Mouse (Mus musculus) kidney, adult 9 months (tissue): Measurements from ENCODE around the gene Pfdn2.
"Not testable (repeated sequence)": the region's sequence is repeated elsewhere in the genome, so short reads cannot be mapped to it uniquely, and the experiment has no call there.

Experiments used
- DNase-seq: peaks from one replicate; pipeline ENCODE4 v3.0.0; 2022

Gene Pfdn2

DNA sequence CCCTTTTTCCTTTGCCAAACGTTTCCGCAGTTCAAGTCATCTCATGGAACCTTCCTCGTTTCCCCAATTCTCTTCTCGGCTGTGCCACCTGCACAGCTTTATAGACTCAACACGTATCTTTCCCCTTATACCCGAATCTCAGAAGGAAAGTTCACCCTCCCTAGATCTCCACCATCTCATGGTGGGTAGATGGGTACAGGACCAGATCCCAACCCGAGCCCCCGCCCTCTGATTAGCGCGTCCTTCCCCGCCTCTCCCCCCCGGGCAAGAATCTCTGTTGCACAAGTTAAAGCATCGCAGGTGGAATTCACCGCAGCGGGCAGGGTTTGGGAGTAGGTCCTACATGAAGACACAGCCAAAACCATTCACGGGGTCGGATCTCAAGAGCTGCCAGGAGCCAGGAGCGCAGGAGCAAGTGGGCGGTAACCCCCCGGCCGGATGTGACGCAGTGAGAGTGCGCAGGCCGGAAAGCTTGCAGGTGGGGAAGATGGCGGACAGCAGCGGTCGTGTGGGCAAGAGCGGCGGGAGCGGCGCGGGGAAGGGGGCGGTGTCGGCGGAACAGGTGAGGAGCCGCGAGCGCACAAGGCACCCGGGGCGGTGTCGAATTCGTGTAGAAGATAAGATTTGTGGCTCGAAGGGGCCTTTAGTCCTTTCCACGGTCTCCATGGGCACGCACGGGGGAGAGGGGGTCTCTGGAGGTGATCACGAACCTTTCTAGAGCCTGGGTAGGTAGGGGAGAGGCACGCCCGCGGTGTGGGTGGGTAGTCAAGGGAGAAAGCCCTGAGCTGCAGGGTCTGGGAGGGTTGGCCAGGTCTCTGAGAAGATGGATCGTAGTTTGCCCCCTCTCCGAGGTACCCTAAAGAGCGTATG lies at the start of gene Pfdn2, which contains the start of gene Nit1:
Gene Pfdn2 (plus strand): TSS at position 446 of the 870 bp plus-strand sequence.
Gene Nit1 (minus strand): TSS at position 422 of the 870 bp plus-strand sequence.
- peak; percentile 93 for DNase-seq

DNA sequence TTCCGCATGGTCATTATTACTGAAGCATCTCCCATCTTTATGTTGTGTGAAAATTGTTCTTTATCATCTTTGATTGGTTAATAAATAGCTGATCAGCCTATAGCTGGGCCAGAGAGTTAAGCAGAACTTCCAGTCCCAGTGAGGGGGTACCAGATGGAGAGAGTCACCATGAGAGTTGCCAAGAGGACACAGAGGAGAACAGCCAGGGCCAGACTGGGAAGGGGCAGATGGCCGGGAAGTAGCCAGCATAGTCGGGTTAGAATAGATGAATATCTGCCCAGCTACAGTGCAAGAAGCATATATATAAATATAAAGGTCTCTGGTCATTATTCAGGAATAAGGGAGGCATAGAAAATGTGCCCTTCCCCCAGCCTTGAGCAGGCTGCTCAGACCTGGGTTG lies 47.2 kb upstream of the Pfdn2 start:
- DNase-seq: no peak

DNA sequence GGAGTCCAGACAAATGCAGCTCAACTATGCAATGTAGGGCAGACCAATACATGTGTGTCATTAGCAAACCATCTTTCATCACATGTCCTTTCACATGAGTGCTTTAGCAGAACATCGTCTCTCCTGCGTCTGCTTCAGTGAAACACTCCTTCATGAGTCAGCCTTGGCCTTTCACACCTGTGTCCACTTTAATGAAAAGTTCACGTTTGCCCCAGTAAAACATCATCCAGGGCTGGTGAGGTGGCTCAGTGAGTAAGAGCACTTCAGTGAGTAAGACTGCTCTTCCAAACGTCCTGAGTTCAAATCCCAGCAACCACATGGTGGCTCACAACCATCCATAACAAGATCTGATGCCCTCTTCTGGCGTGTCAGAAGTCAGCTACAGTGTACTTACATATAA lies 39.3 kb upstream of the Pfdn2 start:
- not testable (repeated sequence) for DNase-seq

DNA sequence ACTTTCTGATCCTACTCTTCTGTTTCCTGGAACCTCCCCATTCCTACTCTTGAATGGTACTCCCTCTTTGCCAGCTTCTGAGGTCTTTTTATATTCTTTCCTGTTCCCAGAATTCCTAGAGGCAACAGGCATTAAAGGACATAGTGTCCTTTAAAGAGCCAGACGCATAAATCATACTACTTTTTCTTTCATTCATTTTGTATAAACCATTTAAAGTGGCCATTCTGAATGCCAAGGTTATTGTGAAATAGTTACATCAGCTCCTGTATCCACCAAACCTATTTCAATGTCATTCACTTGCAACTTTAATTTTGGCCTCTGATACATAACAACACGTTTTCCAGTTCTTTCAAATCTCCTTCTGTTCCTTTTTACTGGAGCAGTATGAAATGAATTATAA lies 36.1 kb upstream of the Pfdn2 start:
- no peak for DNase-seq

DNA sequence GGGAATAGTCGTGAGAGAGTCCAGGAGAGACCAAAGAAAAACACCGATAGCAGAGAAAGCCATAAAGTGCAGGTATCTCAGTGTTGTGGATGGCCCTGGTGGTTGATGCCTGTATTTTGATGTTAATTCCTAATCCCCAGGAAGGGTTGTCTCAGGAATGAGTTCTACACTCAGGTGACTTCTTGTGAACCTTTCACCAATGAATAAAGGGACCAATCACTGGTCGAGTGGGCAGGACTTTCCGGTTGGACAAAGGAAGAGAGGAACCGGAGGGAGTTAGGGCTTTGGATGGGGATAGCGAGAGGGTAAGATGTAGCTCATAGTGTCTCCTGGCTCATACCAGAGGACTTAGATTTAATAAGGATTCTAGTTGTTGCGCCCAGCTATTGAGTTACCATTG lies 25.7 kb upstream of the Pfdn2 start:
- DNase-seq: peak; percentile 70

DNA sequence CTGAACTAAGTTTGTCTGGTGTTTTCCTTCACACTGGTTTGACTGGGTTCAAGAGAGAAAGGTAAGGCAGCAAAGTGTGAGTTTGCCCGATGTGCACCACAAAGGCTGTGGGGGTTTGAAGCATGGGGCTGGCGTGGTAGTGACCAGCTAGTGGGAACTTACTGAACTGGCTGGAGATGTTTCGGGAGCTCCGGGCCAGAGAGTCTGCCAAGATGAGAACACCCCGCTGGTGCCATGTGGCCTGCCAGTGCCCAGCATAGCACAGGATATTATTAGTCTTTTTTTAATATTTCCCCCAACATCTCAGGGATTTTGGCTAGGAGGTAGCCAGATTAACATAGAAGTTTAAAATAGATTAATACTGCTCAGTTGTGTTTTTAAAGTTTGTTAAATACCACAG lies 25.3 kb upstream of the Pfdn2 start:
- DNase-seq: no peak

DNA sequence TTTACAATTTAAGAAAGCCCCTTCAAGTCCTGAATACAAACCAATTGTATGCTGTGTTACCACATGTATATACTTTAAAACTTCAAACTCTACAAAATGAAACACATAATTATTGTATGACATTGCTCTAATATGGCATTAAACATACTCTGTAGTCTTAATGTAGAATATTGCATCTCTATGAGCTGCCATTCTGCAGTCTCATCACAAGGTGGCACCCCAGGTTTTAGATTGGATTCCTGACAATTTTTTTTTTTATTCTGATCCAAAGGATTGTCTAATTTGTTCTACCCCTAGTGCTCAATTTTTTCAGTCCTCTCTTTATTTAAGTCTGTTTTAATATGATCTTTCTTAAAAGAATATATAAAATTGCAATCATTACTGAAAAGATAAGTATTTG lies 24.1 kb upstream of the Pfdn2 start:
- DNase-seq: peak; percentile 35

DNA sequence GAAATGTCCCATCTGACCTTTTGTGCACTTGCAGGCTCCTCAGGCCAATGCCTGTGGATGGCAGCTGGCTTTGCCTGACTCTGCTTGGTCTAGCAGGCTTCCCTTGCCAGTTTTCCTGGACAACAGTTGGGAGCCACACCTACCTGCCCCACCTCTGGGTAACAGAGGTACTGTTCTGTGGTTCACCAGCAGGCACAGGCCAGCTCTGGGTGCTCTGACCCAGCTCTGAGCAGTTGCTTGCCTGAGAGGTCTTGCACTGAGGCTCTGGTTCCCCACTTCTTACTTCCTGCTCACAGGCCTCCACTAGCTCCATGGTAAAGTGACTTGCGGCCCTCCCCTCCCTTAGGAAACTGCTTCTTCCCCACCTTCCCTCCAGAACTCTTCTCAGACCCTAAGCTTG lies 23.5 kb upstream of the Pfdn2 start:
- DNase-seq: peak; percentile 56

DNA sequence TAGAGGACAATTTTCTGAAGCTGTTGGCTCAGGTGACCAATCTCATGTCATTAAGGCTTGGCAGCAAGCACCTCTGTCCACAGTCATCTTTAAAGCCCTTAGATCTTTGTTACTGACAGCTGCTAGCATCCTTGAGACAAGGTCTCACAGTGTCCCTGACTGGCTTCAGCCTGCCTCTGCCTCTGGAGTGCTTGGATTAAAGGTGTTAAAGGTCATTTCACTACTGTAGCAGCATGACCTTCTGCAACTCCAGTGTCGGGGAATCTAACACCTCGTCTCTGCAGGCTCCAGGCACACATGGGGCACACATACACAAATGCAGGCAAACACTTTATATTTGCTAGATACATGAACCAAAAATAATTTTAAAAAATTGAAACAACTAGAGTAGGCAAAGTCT lies 19.9 kb upstream of the Pfdn2 start:
- DNase-seq: no peak

DNA sequence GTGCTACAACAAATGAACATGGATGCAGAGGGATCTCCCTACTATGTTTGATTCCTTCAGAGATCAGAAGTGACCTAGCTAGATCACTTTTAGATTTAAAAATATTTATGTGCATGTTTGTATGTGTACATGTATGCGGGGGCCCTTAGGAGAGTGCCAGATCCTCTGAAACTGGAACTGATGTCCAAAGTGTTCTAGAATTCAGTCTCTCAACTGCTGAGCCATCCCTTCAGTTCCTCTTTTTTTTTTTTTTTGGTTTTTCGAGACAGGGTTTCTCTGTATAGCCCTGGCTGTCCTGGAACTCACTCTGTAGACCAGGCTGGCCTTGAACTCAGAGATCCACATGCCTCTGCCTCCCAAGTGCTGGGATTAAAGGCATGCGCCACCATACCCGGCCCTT lies 18.9 kb upstream of the Pfdn2 start:
- DNase-seq: not testable (repeated sequence)

DNA sequence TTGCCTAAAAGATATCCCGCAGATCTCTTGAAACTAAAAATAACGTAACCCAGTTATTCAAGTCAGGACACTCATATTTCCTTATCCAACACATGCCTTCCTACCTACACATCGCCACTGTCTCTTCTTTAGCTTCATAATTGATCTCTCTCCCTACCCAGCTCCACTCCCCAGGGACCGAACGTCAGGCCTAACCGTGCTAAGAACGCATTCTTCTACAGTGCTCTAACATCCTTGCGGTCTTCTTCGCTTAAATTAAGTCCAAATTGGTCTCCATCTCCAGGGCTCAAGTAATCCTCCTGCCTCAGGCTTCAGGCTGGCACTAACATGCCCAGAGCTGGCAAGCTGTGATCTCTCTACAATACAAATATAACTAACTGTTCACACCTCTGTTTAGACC lies 17.2 kb upstream of the Pfdn2 start:
- no peak for DNase-seq

DNA sequence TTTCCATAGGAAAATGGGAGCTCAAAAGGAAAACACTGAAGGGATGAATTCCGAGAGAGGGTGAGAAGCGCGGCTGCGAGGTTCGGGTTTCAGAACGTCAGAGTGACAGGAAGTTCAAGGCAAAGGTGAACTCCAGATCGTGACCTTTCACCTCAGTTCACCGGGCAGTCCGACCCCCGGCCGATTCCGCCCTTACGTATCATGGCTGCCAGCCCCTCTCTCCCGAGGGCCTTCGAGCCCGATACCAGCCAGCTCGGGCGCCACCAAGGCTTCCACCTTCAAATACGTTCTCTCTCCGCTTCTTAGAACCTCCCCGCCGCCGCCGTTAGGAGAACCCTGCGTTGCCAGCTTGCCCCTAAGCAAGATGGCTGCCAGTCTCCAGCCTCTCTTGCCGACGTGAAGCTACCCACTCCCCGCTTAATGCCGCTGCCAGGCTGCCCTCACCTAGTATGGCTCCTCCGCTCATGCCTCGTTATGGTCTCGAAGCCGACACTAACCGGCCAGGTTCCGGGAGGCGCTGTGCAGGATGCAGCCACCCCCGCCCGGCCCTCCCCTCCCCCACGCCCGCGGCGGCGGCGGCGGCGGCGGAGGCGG lies 16.5 kb upstream of the Pfdn2 start, which contains the start of gene Dedd:
Gene Dedd (plus strand): TSS at position 307 of the 594 bp plus-strand sequence.
- peak; percentile 96 for DNase-seq

DNA sequence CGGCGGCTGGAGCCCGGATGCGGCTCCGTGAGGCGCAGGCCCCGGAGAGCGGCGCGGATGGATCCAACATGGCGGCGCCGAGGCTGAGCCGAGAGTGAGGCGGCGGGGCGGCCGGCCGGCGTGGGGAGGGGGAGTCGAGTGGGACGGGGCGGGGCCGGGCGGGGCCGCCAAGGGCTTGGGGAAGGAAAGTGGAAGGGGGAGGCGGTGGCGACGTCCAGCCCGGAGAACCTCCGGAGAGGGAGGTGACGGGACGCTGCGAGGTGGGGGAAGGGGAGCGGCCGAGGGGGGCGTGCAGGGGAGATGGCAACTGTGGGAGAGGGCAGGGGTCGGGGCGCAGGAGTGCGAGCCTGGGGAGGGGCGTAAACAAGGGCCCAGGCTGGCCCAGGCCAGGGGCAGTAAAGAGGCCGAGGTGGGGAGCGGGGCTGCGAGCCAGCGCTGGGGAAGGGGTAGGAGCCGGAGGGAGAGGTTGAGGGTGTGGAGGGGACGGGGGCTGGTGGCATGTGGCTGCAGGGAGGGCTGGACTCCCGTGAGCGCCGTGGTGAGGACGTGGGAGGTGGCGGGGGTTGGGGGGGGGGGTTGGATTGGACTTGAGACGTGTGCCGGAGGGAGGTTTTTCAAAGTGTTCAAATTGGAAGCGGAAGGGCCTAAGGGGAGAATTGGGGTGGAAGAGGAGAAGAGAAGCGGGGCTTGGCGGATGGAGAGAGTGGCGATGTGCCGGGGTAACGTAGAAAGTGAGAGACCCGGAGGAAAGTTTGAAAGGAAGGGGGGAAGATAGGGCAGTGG lies 15.8 kb upstream of the Pfdn2 start:
- DNase-seq: peak; percentile 36

DNA sequence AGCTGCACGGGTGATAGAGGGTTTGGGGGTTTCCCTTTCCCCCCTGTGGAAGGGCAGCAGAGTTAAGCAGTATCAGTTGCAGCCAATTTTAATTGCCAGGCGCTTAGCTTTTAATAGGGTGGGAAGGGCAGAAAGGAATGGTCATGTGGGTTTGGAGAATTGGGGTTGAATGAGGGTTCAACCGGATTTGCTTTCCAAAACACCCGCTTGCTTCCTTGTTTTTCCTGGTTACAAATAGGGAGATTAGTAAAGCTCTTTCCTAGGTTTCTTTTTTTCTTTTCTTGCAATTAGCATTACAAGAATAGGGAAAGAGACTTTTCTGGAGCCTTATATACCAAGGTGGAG lies 15.3 kb upstream of the Pfdn2 start:
- peak; percentile 41 for DNase-seq

DNA sequence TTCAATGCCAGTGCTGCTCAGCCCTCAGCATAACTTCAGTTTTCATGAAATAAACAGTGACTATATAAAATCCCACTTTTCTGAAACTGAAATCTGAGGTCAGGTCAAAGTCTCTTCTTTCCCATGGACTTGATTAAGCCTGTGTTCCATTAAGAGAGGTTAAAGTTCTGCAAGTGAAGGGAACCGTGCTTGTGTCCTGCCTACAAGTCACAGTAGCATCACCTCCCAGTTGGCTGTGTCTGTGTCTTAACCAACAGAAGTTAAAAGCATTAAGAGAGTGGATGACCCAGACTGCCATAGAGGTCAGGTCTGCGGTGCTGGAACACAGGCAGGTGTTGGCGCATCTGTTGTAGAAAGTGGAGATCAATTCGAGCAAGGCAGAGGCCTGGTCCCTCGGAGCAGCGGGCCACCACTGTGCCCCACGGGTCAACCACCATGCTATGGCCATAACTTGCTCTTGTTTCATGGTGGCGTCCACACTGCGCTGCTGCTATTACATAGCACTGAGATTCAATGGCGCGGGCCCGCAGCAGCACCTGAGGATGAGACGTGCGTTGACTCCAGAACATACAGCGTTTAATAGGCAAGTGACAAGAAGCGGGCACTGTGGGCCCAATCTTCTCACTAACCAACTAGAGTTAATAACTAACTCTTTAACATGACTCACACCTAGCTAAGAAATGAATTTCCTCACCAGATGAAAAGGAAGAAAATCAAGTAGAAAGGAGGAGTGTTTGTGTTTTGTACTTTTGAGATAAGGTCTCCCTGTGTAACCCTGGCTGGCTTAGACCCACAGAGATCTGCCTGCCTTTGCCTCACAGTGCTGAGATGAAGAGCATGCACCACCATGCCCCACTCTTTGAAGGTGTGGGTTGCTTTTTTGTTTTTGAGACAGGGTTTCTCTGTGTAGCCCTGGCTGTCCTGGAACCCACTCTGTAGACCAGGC lies 2.9 kb upstream of the Pfdn2 start:
- peak; percentile 82 for DNase-seq

DNA sequence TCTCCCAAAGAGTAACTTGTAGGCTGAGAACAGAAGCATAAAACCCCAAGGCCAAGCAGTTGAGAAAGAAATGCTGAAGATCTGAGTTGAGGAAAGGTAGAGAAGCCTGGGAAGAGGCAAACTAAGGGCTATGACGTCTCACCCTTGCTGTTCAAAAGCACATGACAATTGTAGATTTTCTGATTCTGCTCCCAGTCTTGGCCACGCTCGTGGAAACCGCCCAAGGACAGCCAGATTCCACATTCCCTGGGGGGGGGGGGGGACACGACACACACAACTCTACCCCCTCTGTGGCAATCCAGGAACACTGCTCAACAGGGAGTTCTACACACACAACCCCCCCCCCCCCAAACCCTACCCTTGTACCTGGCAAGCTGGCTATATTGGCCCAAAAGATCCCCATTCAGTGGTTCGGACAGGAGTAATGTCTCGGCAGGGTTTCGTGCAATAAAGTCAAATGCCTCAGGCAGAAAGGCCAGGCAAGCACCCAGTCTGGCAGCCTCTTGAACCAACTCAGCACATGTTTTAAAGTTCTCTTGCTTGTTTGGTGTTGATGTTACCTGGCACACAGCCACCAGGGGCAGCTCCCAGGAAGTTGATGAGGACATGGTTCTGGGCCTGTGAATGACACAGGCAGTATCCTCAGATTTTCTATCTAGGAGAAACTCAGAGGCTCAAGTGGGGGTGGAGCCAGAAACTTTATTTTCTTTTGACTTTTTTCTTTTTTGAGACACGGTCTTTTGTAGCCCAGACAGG lies 1.4 kb upstream of the Pfdn2 start:
- peak; percentile 86 for DNase-seq

DNA sequence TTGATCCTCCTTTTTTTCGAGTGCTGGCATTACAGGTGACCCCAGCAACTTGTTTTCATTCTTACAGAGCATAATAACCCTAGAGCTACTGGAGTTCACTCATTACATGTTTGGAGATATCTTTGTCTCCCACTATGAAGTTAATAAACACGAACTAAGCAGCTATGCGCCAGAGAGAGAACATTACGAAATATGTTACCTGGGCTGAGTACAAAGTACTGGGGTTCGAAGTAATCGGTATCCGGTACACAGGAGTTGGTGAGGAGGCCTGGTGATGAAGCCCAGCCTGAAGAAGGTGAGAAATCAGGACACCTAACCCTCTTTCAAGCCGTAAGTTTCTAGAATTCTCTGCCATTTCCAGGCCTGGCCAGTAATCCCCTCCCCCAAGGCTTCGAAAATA lies 755 bp upstream of the Pfdn2 start:
- peak; percentile 70 for DNase-seq

DNA sequence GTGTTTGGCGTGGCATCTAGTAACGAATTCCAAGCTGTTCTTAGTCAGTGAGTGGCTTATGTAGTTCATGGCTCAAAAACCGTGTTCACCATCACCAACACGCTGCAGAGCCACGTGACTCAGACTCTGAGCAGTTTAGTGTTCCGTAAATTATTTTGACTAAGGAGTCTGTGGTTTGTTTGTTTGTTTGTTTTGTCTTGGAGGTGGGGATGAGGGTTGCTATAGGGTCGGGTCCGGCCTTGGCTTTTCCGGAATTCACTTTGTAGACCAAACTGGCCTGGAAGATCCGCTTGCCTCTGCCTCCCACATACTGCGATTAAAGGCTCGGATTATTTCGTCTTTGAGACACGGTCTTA lies 603 bp downstream of the Pfdn2 start:
- DNase-seq: peak; percentile 19

DNA sequence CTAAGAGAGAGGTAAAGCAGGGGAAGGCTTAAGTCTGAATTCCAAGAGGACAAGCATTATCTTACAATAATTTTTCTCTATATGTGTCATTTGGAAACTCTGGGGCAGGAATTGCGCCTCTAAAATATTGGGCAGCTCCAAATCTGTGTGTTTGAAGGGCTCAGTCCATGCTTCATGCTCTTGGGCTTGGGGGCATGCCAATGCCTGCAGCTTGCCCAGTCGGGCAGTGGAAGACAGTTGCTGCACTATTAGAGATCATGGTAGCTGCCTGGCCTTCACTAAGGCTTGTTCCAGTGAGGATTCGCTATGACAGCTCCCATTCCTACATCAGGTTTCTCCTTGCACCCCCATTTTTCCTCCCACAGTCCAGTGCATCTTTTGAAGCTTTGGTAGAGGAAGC lies 3.2 kb downstream of the Pfdn2 start:
- no peak for DNase-seq

DNA sequence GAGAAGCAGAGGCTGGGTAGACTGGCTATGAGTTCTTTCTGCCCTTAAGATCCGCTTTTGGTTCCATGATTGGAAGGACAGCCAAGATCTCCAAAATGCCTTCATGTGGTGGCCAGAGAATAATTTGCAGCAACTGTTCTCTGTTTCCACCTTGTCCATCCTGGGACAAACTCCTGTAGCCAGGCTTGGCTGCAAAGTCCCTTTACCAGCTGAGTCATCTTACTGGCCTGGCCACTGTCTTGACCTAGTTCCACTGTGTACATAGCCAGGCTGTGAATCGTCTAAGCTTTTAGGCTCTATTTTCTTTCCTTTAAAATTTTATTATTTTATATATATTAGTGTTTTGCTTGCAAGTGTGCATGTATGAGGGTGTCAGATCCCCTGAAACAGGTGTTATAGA lies 3.7 kb downstream of the Pfdn2 start:
- no peak for DNase-seq

DNA sequence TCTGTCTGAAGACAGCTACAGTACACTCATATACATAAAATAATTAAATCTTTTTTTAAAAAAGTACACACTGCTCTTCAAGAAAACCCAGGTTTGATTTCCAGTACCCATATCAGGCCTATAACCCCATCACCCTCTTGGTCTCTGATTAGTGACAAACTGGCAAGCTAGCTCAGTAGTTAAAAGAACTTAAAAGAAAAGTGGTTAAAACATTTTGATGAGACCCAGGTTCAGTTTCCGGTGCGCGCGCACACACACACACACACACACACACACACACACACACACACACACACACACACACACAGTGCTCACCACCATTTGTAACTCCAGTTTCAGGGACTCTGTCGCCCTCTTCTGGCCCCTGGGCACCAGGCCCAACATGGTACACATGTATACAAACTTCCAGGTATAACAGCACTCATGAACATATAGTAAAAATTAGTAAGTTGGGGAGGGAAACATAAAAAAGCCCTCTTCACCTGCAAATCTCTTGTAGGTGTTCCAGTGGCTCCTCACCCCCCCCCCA lies 10.4 kb downstream of the Pfdn2 start:
- DNase-seq: no peak

DNA sequence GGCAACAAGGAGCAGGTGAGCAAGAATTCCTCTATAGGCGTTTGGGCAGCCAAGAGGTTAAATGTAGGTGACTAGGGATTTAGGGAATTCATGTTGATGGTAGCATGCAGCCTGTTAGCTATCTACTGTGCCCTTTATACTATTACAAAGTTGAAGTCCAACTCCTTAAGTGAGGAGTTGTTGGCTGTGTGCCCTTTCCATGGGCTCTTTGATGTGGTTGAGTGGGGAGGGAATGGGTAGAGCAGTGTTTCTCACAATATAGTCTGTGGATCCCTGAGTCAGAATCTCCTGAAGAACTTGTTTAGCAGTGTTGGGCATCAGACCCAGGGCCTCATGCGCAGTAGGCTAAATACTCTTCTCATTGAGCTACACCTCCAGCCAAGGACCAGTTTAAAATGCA lies 11.3 kb downstream of the Pfdn2 start:
- no peak for DNase-seq
